Mouse (Mus musculus): ENCODE results near the gene Gsap. TPM values are rescaled to one million over a fixed set of nuclear protein-coding genes. Genes with fewer than 3 reads are reported as not detected.
"Not testable (repeated sequence)": the region's sequence is repeated elsewhere in the genome, so short reads cannot be mapped to it uniquely, and the experiment has no call there.

Gene Gsap
- 1 to 10 TPM; 5.5 to 9.1 (median 7.4) TPM for total RNA-seq (2022)

- peak; percentile 25 to 50 for DNase-seq (ENCODE audit: low spot score in 2 of 2)
Observed at GRCm38 (mm10) chr5:21185764-21186685, at the start of gene Gsap. TSS of gene Gsap (plus strand) at chr5:21186255.

- no peak for DNase-seq (ENCODE audit: low spot score in 2 of 2)
Observed at GRCm38 (mm10) chr5:21136575-21136974, 49.5 kb upstream of the Gsap start.

- peak; percentile 33 to 83 for DNase-seq (ENCODE audit: low spot score in 2 of 2)
Observed at GRCm38 (mm10) chr5:21139505-21139904, 46.5 kb upstream of the Gsap start.

- not testable (repeated sequence) for DNase-seq (ENCODE audit: low spot score in 2 of 2)
Observed at GRCm38 (mm10) chr5:21141133-21141551, 44.9 kb upstream of the Gsap start.

GRCm38 (mm10) chr5:21141626-21142025, 44.4 kb upstream of the Gsap start:
- no peak for DNase-seq (ENCODE audit: low spot score in 2 of 2)

GRCm38 (mm10) chr5:21143032-21143431, 43.0 kb upstream of the Gsap start:
- no peak for DNase-seq (ENCODE audit: low spot score in 2 of 2)

GRCm38 (mm10) chr5:21144506-21145169, 41.4 kb upstream of the Gsap start:
- DNase-seq (ENCODE audit: low spot score in 2 of 2), result no peak

- no peak for DNase-seq (ENCODE audit: low spot score in 2 of 2)
Observed at GRCm38 (mm10) chr5:21148358-21148757, 37.7 kb upstream of the Gsap start.

- no peak for DNase-seq (ENCODE audit: low spot score in 2 of 2)
Observed at GRCm38 (mm10) chr5:21153672-21154071, 32.4 kb upstream of the Gsap start.

- DNase-seq (ENCODE audit: low spot score in 2 of 2), result no peak
Observed at GRCm38 (mm10) chr5:21156770-21157169, 29.3 kb upstream of the Gsap start.

- DNase-seq (ENCODE audit: low spot score in 2 of 2), result no peak
Observed at GRCm38 (mm10) chr5:21159536-21159935, 26.5 kb upstream of the Gsap start.

GRCm38 (mm10) chr5:21160781-21161180, 25.3 kb upstream of the Gsap start:
- no peak for DNase-seq (ENCODE audit: low spot score in 2 of 2)

GRCm38 (mm10) chr5:21163421-21163820, 22.6 kb upstream of the Gsap start:
- no peak for DNase-seq (ENCODE audit: low spot score in 2 of 2)

- DNase-seq (ENCODE audit: low spot score in 2 of 2), result peak in 1 of 2 experiments; percentile 29
Observed at GRCm38 (mm10) chr5:21168689-21169345, 17.2 kb upstream of the Gsap start.

GRCm38 (mm10) chr5:21169346-21169745, 16.7 kb upstream of the Gsap start:
- no peak for DNase-seq (ENCODE audit: low spot score in 2 of 2)

- no peak for DNase-seq (ENCODE audit: low spot score in 2 of 2)
Observed at GRCm38 (mm10) chr5:21169877-21170276, 16.2 kb upstream of the Gsap start.

GRCm38 (mm10) chr5:21170440-21170839, 15.6 kb upstream of the Gsap start:
- DNase-seq (ENCODE audit: low spot score in 2 of 2), result no peak

GRCm38 (mm10) chr5:21170898-21171297, 15.2 kb upstream of the Gsap start:
- no peak for DNase-seq (ENCODE audit: low spot score in 2 of 2)

GRCm38 (mm10) chr5:21171336-21171735, 14.7 kb upstream of the Gsap start:
- no peak for DNase-seq (ENCODE audit: low spot score in 2 of 2)

GRCm38 (mm10) chr5:21172316-21172715, 13.7 kb upstream of the Gsap start:
- no peak for DNase-seq (ENCODE audit: low spot score in 2 of 2)

- no peak for DNase-seq (ENCODE audit: low spot score in 2 of 2)
Observed at GRCm38 (mm10) chr5:21175132-21176112, 10.6 kb upstream of the Gsap start.

Measured in left cerebral cortex, adult 8-10 months (tissue).